Mouse (Mus musculus): ENCODE results near the gene Cdk13.

Gene Cdk13

GRCm38 (mm10) chr13:17804909-17805613, at the start of gene Cdk13:
Gene Cdk13 (minus strand): TSS chr13:17805097.
- peak; percentile 99 for DNase-seq (ENCODE audit: low read depth, low spot score)

DNA sequence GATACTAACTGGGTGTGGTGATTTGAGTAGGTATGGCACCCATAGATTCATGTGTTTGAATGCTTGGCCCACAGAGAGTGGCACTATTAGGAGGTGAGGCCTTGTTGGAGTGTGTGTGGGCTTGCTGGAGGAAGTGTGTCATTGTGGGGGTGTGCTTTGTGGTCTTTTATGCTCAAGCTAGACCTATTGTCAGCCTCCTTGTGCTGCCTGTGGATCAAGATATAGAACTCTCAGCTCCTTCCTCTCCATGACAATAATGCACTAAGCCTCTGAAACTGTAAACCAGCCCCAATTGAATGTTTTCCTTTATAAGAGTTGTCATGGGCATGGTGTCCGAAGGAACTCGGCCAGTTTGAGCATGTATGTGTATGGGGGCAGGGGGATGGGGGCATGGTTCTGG, 38.4 kb upstream of the Cdk13 start:
- no peak for DNase-seq (ENCODE audit: low read depth, low spot score)

DNA sequence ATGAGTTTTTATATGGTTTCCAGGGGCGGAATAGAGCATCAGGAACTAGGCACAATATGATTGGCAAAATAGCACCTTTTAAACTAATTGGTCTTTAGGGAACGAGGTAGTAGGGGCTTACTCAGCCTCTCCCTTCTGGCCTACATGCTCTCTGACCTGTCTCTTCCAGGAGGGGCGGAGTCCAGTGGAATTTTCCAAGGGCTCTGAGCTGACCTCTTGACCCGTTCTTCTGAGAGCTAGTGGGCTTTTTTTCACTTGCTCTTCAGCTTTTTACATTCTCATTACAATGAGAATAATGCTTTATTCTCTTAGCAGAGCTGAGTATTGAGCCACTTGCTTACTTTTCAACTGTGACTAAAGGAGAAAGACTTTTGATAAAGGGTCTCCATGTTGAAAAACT, 37.9 kb upstream of the Cdk13 start:
- no peak for DNase-seq (ENCODE audit: low read depth, low spot score)

DNA sequence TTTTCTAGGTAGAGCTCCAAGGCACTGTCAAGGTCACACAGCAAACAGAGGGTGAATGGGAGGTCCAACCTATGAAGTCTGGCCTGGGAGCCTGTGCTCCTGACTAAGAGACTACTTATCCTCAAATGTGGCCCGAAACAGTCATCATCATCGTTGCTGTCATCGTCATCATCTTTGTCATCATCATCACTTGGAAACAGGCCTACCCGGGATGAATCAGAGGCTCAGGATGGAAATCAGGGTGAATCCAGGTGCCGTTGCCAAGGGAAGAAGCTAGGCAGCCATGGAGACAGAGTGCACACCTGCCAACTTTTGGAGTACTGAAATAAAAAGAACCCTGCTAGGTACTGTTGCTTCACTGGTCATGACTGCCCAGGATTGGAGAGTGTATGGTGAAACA, 34.2 kb upstream of the Cdk13 start:
- no peak for DNase-seq (ENCODE audit: low read depth, low spot score)

GRCm38 (mm10) chr13:17838484-17838851, 33.6 kb upstream of the Cdk13 start:
- DNase-seq (ENCODE audit: low read depth, low spot score): peak; percentile 75

DNA sequence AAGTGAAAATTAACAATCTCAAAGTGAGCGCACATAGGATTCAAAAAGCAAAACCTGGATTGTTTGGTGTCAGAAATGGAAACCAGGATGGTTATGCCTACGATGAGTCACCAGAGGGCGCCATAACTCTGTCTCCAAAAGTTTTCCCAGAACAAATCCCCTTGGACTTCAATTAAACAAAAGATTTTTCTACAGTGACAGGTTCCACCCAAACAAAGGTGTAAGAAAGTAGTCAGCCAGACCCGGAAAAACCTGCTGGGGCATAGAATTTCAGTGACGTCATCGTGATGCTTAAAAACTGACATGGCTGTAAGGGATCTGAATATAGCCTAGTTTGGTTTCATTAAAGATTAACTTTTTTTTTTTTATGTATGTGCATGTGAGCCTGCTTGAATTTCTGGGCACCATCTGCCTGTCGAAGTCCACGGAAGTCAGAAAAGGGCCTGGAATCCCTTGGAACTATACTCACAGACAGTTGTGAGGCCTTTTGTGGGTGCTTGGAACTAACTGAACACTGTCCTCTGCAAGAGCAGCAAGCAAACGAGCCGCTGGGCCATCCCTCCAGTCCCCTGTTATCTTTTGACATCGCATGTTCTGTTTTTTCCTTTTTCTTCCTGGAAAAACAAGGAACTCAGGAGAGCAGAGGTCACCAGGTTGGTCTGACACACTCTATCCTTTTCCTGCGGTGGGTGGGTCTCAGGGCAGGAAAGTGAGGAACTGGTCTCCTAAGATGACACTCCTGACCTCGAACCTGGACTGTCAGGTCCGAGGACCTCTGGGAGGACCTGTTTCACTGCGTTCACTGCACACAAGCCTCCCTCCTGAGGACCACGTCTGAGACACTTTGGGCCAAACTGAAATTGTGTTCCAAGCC, 33.0 kb upstream of the Cdk13 start:
- DNase-seq (ENCODE audit: low read depth, low spot score): peak; percentile 48

GRCm38 (mm10) chr13:17836808-17837207, 31.9 kb upstream of the Cdk13 start:
- no peak for DNase-seq (ENCODE audit: low read depth, low spot score)

DNA sequence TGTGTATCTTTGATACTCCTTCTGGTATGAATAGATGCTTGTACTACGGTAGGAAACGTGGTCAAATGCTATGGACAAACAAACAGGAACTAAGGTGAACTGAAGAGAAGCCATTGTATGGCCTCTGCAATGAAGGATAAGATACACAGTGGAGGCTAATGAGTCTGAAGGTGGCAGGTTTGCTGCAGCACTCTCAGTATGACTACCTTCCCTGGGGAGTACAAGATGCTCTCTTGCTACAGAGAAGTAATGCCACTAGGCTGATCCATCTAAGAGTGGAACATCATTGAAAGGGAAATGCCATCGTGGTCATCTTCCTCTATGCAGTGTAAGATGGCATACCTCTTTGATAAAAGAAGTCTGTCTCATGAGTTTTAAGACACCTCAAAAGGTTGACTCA, 28.0 kb upstream of the Cdk13 start:
- peak; percentile 40 for DNase-seq (ENCODE audit: low read depth, low spot score)

- peak; percentile 85 for DNase-seq (ENCODE audit: low read depth, low spot score)
Observed at GRCm38 (mm10) chr13:17817226-17817625, 12.3 kb upstream of the Cdk13 start.

GRCm38 (mm10) chr13:17805614-17805975, 698 bp upstream of the Cdk13 start:
- no peak for DNase-seq (ENCODE audit: low read depth, low spot score)

DNA sequence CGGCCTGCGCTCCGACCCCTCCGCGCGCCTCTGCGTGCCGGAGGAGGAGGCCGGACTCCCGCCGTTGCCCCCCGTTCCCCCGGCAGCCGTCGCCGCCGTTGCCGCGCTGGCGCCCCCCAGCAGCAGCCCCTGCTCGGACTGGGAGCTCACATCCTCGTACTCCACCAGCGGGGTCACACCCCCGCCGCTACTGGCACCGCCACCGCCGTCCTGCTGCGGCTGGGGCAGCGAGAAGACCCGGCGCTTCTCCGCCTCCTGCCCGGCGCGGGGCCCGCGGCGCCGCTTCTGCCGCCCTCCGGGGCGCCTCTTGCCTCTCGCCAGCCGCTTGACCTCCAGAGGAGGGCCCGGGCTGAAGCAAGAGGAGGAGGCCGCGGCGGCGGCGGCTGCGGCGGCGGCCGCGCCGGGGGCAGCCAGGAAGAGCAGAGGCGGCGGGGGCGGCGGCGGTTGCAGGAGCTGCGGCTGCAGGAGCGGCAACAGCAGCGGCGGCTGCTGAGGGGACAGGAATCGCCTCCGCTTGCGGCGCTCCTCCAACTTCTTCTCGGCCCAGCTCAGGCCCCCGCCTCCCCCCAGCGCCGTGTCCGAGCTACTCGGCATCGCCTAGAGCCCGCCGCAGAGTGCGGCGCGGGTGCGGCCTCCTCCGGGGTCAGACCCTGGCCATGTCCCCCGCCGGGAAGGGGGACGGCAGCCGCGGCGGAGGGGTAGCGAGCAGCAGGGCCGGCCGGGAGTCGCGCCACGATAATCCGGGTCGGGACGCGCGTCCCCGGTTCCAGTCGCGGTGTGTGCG, 647 bp downstream of the Cdk13 start:
- DNase-seq (ENCODE audit: low read depth, low spot score): peak; percentile 75

- peak; percentile 87 for DNase-seq (ENCODE audit: low read depth, low spot score)
Observed at GRCm38 (mm10) chr13:17803331-17804057, 1.4 kb downstream of the Cdk13 start.

- no peak for DNase-seq (ENCODE audit: low read depth, low spot score)
Observed at GRCm38 (mm10) chr13:17802880-17803279, 2.0 kb downstream of the Cdk13 start.

DNA sequence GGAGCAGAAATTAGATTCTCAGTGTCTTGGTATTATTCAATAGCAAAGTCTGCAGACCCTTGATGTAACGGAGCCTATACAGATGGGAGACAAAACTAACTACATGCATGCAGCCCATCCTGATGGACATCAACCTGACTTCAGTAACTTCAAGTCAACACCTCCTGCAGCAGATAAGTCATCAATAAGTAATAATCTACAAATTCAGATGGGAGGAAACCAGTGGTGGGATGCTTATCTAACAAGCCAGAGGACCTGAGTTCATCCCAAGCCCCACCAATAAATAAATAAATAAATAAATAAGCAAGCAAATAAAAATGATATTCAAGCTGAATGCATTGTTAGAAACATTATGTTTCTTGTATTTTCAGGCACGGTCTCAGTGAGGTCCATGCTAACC, 5.2 kb downstream of the Cdk13 start:
- DNase-seq (ENCODE audit: low read depth, low spot score): no peak

DNA sequence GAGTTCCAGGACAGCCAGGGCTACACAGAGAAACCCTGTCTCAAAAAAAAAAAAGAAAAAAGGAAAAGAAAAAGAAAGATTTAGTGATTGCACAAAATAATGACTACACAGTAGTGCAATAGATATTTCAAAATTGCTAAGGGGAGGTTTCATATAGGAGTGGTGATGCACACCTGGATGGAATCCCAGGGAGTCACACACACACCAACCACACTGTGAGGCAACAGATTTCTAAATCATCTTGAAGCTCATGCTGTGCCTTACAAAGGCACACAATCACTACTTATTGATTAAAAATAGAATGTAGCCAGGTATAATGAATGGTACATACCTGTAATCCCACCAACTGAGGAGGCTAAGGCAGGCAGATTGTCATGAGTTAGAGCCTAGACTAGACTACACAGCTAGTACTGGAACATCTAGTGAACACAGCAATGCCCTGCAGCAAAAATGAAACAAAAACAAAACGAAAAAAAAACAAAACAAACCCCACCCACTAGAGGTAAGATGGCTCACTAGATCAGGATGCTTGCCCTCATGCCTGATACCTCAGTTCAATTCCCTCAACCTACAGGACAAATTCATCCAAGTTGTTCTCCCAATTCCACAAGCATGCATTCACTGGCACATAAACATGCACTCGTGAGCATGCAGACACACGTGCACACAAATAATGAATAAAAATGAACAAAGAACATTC, 9.0 kb downstream of the Cdk13 start:
- DNase-seq (ENCODE audit: low read depth, low spot score): no peak

- DNase-seq (ENCODE audit: low read depth, low spot score): no peak
Observed at GRCm38 (mm10) chr13:17783643-17784042, 21.3 kb downstream of the Cdk13 start.

- no peak for DNase-seq (ENCODE audit: low read depth, low spot score)
Observed at GRCm38 (mm10) chr13:17779923-17780322, 25.0 kb downstream of the Cdk13 start.

DNA sequence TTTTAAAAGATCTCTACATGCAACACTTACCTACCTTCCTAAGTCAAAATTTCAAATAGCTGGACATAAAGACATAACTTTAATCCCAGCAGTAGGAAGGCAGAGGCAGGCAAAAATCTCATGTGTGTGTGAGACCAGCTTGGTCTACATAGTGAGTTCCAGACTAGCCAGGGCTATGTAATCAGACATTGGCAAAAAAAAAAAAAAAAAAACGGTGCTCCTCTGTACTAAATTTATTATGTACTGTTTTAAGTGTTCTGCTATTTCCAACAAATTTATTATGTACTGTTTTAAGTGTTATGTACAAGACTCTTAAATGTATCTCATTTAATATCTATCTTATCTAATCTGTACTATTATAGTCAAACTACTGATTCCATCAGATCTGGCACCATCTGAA, 28.6 kb downstream of the Cdk13 start:
- DNase-seq (ENCODE audit: low read depth, low spot score): no peak

DNA sequence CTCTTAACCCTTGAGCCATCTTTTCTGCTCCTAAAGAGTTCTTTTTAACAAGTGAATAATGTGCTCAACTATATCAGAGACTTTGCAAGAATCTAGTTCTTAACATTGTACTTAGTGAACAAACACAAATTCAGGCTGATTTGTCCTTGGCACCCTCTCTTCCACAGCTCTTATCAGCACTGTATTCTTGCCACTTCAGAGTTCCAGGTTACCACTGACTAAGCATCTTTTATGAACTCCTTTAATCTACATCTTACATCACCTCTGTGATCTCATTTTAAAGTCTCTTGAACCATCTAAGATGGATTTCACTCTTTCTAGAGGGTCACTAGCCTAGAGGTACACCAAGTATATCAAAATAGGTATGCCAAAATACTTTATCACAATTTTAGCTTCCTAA, 29.5 kb downstream of the Cdk13 start:
- no peak for DNase-seq (ENCODE audit: low read depth, low spot score)

- no peak for DNase-seq (ENCODE audit: low read depth, low spot score)
Observed at GRCm38 (mm10) chr13:17773112-17773511, 31.8 kb downstream of the Cdk13 start.

DNA sequence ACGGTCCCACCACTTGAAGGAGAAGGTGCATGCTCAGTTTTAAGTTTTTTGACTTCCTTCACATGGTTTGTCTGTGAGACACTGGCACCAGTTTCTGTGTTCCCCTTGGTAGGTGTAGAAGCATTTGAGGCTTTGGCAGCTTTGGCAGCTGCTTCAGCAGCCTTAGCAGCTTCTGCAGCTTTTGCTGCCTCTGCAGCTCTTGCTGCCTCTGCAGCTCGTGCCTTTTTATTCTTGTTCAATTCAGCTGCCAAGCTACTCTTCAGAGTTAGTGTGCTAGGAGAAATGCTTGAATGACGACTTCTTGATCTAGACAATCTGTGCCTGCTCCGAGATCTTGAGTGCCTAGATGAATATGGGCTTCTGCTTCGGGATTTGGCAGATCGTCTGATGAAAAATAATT, 32.3 kb downstream of the Cdk13 start:
- no peak for DNase-seq (ENCODE audit: low read depth, low spot score)
